Mouse (Mus musculus) limb, embryonic 14.5 days (tissue): ENCODE results near the gene Mrpl12. TPM values are rescaled to one million over a fixed set of nuclear protein-coding genes. Genes with fewer than 3 reads are reported as not detected.

Source experiments
- ATAC-seq: fragments of 200-750 bp; cut with Nextera tagmentation; 2 replicates; pipeline ENCODE4 v1.8.0; 2017; ENCODE audit warnings: low read depth, moderate number of reproducible peaks, moderate TSS enrichment; ENCODE audit not compliant: low FRiP score
- DNase-seq: peaks from one replicate; pipeline ENCODE4 v3.0.0-alpha.2; 2015; ENCODE audit warnings: low spot score
- H3K27ac ChIP-seq: fragments of 300-500 bp; sonication (generic); replicated peaks from 2 replicates; pipeline ENCODE4 v1.5.1; 2014; ENCODE audit warnings: low read depth, mild to moderate bottlenecking, low read length, moderate library complexity, mixed read lengths
- H3K27me3 ChIP-seq: fragments of 300-500 bp; sonication (generic); 2 replicates; pipeline ENCODE4 v1.6.1; 2014; ENCODE audit warnings: low read length, mixed read lengths; ENCODE audit not compliant: control insufficient read depth, insufficient read depth
- H3K36me3 ChIP-seq: fragments of 300-500 bp; sonication (generic); 2 replicates; pipeline ENCODE4 v1.6.1; 2014; ENCODE audit warnings: mild to moderate bottlenecking, low read length, moderate library complexity, mixed read lengths; ENCODE audit not compliant: control insufficient read depth, insufficient read depth
- H3K4me1 ChIP-seq: fragments of 300-500 bp; sonication (generic); 2 replicates; pipeline ENCODE4 v1.6.1; 2014; ENCODE audit warnings: antibody characterized with exemption, low read length, mixed read lengths; ENCODE audit not compliant: control insufficient read depth, insufficient read depth
- H3K4me2 ChIP-seq: fragments of 300-500 bp; sonication (generic); replicated peaks from 2 replicates; pipeline ENCODE4 v1.6.1; 2014; ENCODE audit warnings: low read depth, mild to moderate bottlenecking, low read length, moderate library complexity; ENCODE audit not compliant: severe bottlenecking
- H3K4me3 ChIP-seq: fragments of 300-500 bp; sonication (generic); replicated peaks from 2 replicates; pipeline ENCODE4 v1.5.1; 2014; ENCODE audit warnings: low read length
- H3K9ac ChIP-seq: fragments of 300-500 bp; sonication (generic); 2 replicates; pipeline ENCODE4 v1.6.1; 2014; ENCODE audit warnings: mild to moderate bottlenecking, low read depth, low read length, moderate library complexity; ENCODE audit not compliant: severe bottlenecking
- H3K9me3 ChIP-seq: fragments of 300-500 bp; sonication (generic); 2 replicates; pipeline ENCODE4 v1.6.1; 2016; ENCODE audit warnings: low read length; ENCODE audit not compliant: control insufficient read depth
- POLR2A ChIP-seq: fragments of 200-500 bp; IDR thresholded peaks from 2 replicates; pipeline ENCODE4 v1.8.0; 2012; ENCODE audit warnings: inconsistent platforms, mild to moderate bottlenecking, moderate library complexity, borderline replicate concordance; ENCODE audit not compliant: insufficient read depth, insufficient read length; ENCODE audit errors: extremely low read depth
- WGBS: fragments of 180-500 bp; shearing (Covaris S2); extraction: QIAGEN DNeasy Blood & Tissue Kit; methylation state at CpG from one replicate; pipeline ENCODE4 v1.1.7; 2014; 5-methylcytosine and 5-hydroxymethylcytosine counted together
- polyA plus RNA-seq, 2 experiments: library from polyadenylated mRNA; depleted of rRNA in 1 of 2; stranded (reverse) in 1 of 2; unstranded in 1 of 2; fragments of >200 nt; fragmentation: Nextera tagmentation in 1 of 2; extraction: Ambion mirVana in 1 of 2; gene quantifications; 2 replicates each; pipeline versions ENCODE4 v1.2.1 to v1.2.3; 2012 to 2014

Mrpl12 gene
- polyA plus RNA-seq, 2 experiments: 101 to 142 TPM

- Histone ChIP-seq H3K27me3 (no peaks in the 10 kb centered on the region), H3K9ac (no peak overlapping the region), H3K4me1 (0 out of 2 replicates have a peak, but pooled peaks cover 4% of the 10 kb centered on the region), H3K4me2 (no peak overlapping the region), H3K27ac (no peak overlapping the region), H3K4me3 (no peak overlapping the region), H3K9me3 (no peaks in the 10 kb centered on the region), H3K36me3 (no peaks in the 10 kb centered on the region)
- ATAC-seq (no peak), DNase-seq (no peak)
- 68% methylated on average over 6 of the region's 6 CpGs for WGBS
- no peak for TF ChIP-seq POLR2A
Measured at GRCm38 (mm10) chr11:120518027-120518426, 33.6 kb downstream of the Mrpl12 start.

GRCm38 (mm10) chr11:120518558-120518957 is 34.1 kb downstream of the Mrpl12 start:
- ATAC-seq: no peak
- TF ChIP-seq POLR2A: no peak

DNA sequence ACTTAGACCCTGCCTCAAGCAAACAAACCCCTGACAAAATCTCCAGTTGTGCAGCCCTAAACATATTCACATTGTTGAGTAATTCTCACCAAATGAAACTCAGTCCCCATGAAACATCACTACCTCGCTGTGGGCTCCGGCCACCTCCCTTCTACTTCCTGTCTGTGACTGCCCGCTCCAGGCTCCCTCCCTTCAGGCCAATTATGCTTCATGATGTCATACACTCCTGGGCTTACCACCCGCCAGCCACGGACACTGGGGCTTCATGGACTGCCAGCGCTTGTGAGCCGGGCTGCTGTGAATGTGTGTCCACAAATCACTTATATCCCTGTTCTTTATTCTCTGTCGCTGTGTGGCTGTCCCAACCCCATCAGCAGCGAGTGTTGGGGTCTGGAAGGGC is 35.3 kb downstream of the Mrpl12 start:
- TF ChIP-seq POLR2A: no peak
- H3K9ac ChIP-seq: peak overlapping the region; percentile 5; the same call in 1 of the 2 replicates
- 0 out of 2 replicates have a peak, but pooled peaks have one; percentile 23 for ATAC-seq
- WGBS: 28% methylated on average over 9 of the region's 9 CpGs
- H3K4me3 ChIP-seq: no peak overlapping the region
- H3K4me2 ChIP-seq: no peak overlapping the region
- H3K36me3 ChIP-seq: no peaks in the 10 kb centered on the region
- DNase-seq: no peak
- H3K4me1 ChIP-seq: 0 out of 2 replicates have a peak, but pooled peaks cover 4% of the 10 kb centered on the region
- no peaks in the 10 kb centered on the region for H3K27me3 ChIP-seq
- no peaks in the 10 kb centered on the region for H3K9me3 ChIP-seq
- no peak overlapping the region for H3K27ac ChIP-seq

More at GRCm38 (mm10) chr11:120518558-120518957, 34.1 kb downstream of the Mrpl12 start:
- H3K27ac ChIP-seq: no peak overlapping the region
- no peak overlapping the region for H3K4me2 ChIP-seq
- no peaks in the 10 kb centered on the region for H3K36me3 ChIP-seq
- H3K9me3 ChIP-seq: no peaks in the 10 kb centered on the region
- DNase-seq: no peak
- H3K27me3 ChIP-seq: no peaks in the 10 kb centered on the region
- WGBS: 73% methylated on average over 6 of the region's 6 CpGs
- no peak overlapping the region for H3K9ac ChIP-seq
- no peak overlapping the region for H3K4me3 ChIP-seq
- 0 out of 2 replicates have a peak, but pooled peaks cover 4% of the 10 kb centered on the region for H3K4me1 ChIP-seq

GRCm38 (mm10) chr11:120520498-120520897 is 36.1 kb downstream of the Mrpl12 start:
- DNase-seq (no peak), ATAC-seq (no peak)
- no peak for TF ChIP-seq POLR2A
- Histone ChIP-seq H3K4me1 (0 out of 2 replicates have a peak, but pooled peaks cover 4% of the 10 kb centered on the region), H3K27me3 (no peaks in the 10 kb centered on the region), H3K4me3 (no peak overlapping the region), H3K27ac (no peak overlapping the region), H3K4me2 (no peak overlapping the region), H3K9ac (no peak overlapping the region), H3K36me3 (no peaks in the 10 kb centered on the region), H3K9me3 (no peaks in the 10 kb centered on the region)
- 72% methylated on average over 9 of the region's 9 CpGs for WGBS

DNA sequence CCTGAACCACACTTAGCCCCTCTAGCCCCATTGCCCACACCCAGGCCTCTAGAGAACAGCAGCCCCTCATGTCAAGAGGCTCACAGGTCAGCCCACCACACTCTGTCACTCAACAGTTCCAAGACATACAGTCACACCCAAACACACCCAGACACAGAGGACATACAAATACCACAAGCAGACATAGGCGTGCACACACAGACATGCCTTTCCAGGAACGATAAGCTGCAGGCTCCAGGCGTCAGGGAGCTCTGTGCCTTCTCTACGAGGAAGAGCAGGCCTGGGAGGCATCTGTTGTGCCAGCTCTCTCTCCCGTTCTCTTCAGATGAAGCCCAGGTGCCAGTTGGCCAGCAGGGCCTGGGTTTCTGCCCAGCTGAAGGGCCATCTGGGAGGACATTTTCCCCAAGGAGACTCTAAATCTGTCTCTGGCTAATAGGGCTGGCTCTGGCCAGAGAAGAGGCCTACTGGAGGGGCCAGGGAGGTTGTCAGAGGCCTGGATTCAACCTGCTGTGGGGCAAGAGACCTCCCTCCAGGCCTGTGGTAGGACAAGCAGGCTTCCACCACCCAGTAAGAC is 36.6 kb downstream of the Mrpl12 start:
- H3K9ac ChIP-seq: no peak overlapping the region
- no peaks in the 10 kb centered on the region for H3K27me3 ChIP-seq
- H3K4me3 ChIP-seq: no peak overlapping the region
- no peaks in the 10 kb centered on the region for H3K9me3 ChIP-seq
- H3K4me2 ChIP-seq: no peak overlapping the region
- H3K36me3 ChIP-seq: no peaks in the 10 kb centered on the region
- ATAC-seq: no peak
- 0 out of 2 replicates have a peak, but pooled peaks cover 4% of the 10 kb centered on the region for H3K4me1 ChIP-seq
- 73% methylated on average over 5 of the region's 5 CpGs for WGBS
- no peak for TF ChIP-seq POLR2A
- no peak for DNase-seq
- H3K27ac ChIP-seq: no peak overlapping the region
